Mouse (Mus musculus) kidney, adult 18-20 months (tissue): ENCODE data around the gene Rexo5.

ENCODE experiments used
- DNase-seq: peaks from one replicate; pipeline ENCODE4 v3.0.0; 2021

The Rexo5 gene

GRCm38 (mm10) chr7:119793586-119794250, at the start of gene Rexo5, which contains the start of gene Eri2:
Rexo5 (plus strand) TSS chr7:119794006.
Eri2 (minus strand) TSS chr7:119794058.
- DNase-seq, result peak; percentile 83

- no peak for DNase-seq
Observed at GRCm38 (mm10) chr7:119744321-119744720, 49.5 kb upstream of the Rexo5 start.

- no peak for DNase-seq
Observed at GRCm38 (mm10) chr7:119745869-119746268, 47.9 kb upstream of the Rexo5 start.

- DNase-seq, result no peak
Observed at GRCm38 (mm10) chr7:119748761-119749160, 45.0 kb upstream of the Rexo5 start.

- DNase-seq, result peak; percentile 20
Observed at GRCm38 (mm10) chr7:119749942-119750341, 43.9 kb upstream of the Rexo5 start.

- no peak for DNase-seq
Observed at GRCm38 (mm10) chr7:119753696-119754095, 40.1 kb upstream of the Rexo5 start.

- DNase-seq, result peak; percentile 17
Observed at GRCm38 (mm10) chr7:119760527-119760951, 33.3 kb upstream of the Rexo5 start, which contains the start of gene Acsm3. Acsm3 (plus strand) TSS chr7:119760923.

GRCm38 (mm10) chr7:119762166-119762697, 31.6 kb upstream of the Rexo5 start:
- no peak for DNase-seq

- no peak for DNase-seq
Observed at GRCm38 (mm10) chr7:119764377-119764776, 29.4 kb upstream of the Rexo5 start.

- DNase-seq, result no peak
Observed at GRCm38 (mm10) chr7:119766996-119767395, 26.8 kb upstream of the Rexo5 start.

GRCm38 (mm10) chr7:119769895-119770294, 23.9 kb upstream of the Rexo5 start:
- DNase-seq, result no peak

- no peak for DNase-seq
Observed at GRCm38 (mm10) chr7:119783453-119783852, 10.4 kb upstream of the Rexo5 start.

- DNase-seq, result no peak
Observed at GRCm38 (mm10) chr7:119784908-119785307, 8.9 kb upstream of the Rexo5 start.

- DNase-seq, result no peak
Observed at GRCm38 (mm10) chr7:119789024-119789423, 4.8 kb upstream of the Rexo5 start.

GRCm38 (mm10) chr7:119794251-119794638, 439 bp downstream of the Rexo5 start:
- no peak for DNase-seq

- DNase-seq, result no peak
Observed at GRCm38 (mm10) chr7:119795311-119795710, 1.5 kb downstream of the Rexo5 start.

GRCm38 (mm10) chr7:119800488-119800887, 6.7 kb downstream of the Rexo5 start:
- DNase-seq, result no peak

- DNase-seq, result no peak
Observed at GRCm38 (mm10) chr7:119800991-119801390, 7.2 kb downstream of the Rexo5 start.

- DNase-seq, result no peak
Observed at GRCm38 (mm10) chr7:119807396-119807795, 13.6 kb downstream of the Rexo5 start.

GRCm38 (mm10) chr7:119808723-119809122, 14.9 kb downstream of the Rexo5 start:
- DNase-seq, result no peak

- no peak for DNase-seq
Observed at GRCm38 (mm10) chr7:119835371-119835770, 41.6 kb downstream of the Rexo5 start.

GRCm38 (mm10) chr7:119835996-119836777, 42.4 kb downstream of the Rexo5 start:
- DNase-seq, result no peak

- no peak for DNase-seq
Observed at GRCm38 (mm10) chr7:119841820-119842449, 48.1 kb downstream of the Rexo5 start.
